Mouse (Mus musculus) Patski (cell line): ENCODE data around the gene D430042O09Rik. TPM values are rescaled to one million over a fixed set of nuclear protein-coding genes. Genes with fewer than 3 reads are reported as not detected.
"Not testable (repeated sequence)": the region's sequence is repeated elsewhere in the genome, so short reads cannot be mapped to it uniquely, and the experiment has no call there.

Source experiments
- ATAC-seq: fragments of 100-300 bp; one replicate; pipeline ENCODE4 v1.8.0; 2021
- CTCF ChIA-PET: fragments of 350-600 bp; sonication (Branson Sonifier 250); formaldehyde crosslinking; loops from one replicate; lab custom pipeline; 2022; ENCODE audit warnings: inconsistent platforms; lab: Charles Lee
- POLR2A ChIA-PET: fragments of 350-600 bp; sonication (Branson Sonifier 250); formaldehyde crosslinking; loops from one replicate; lab custom pipeline; 2022; ENCODE audit warnings: antibody characterized with exemption, inconsistent platforms; lab: Charles Lee
- DNase-seq: peaks from one replicate; pipeline ENCODE4 v3.0.0-alpha.2; 2011; ENCODE audit warnings: low read depth, low spot score
- H3K27me3 ChIP-seq: fragments of 371-371 bp; one replicate; pipeline ENCODE4 v1.5.1; 2021
- CTCF ChIP-seq: fragments of 100-300 bp; IDR thresholded peaks from one replicate; pipeline ENCODE4 v1.5.1; 2021
- in situ Hi-C: fragments of 300-500 bp; cut with MboI; formaldehyde crosslinking; loops from 3 replicates; pipeline ENCODE4 v1.11.1; 2018; ENCODE audit warnings: low pct_unique_long_range_greater_than_20kb, mixed read lengths
- polyA plus RNA-seq: library from polyadenylated mRNA; unstranded; gene quantifications from one replicate; pipeline ENCODE4 v1.2.3, GENCODE M21; 2021

D430042O09Rik gene
- polyA plus RNA-seq, 1 experiment from 2014 or later: 11.6 TPM

- no peak for DNase-seq
- no peak for ATAC-seq
- CTCF ChIA-PET: interaction anchor here (1.1 kb wide), 1 partner anchor 33 kb away, joined by 3 read pairs; no protein-coding TSS in a partner anchor
Observed at GRCm38 (mm10) chr7:125708100-125708499, 412 bp downstream of the D430042O09Rik start.

DNA sequence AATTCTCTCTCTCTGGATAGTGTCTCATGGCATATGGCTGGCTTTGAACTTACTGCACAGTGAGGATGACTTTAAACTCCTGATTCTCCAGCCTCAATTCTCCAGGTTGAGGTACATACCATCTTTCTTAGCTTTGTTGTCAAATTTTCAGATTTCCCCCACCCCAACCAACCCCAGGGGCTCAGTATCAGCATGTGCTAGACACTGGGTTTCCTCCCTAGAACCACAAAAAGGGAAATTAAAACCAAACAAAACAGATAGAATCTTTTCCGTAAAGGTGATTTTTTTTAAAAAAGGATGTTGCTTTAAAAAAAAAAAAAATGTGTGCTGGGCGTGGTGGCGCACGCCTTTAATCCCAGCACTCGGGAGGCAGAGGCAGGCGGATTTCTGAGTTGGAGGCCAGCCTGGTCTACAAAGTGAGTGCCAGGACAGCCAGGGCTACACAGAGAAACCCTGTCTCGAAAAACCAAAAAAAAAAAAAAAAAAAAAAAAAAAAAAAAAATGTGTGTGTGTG lies 5.9 kb downstream of the D430042O09Rik start:
- ATAC-seq, POLR2A ChIA-PET, CTCF ChIA-PET, H3K27me3 ChIP-seq, in situ Hi-C loops, DNase-seq: not testable (repeated sequence)

More at GRCm38 (mm10) chr7:125708100-125708499, 412 bp downstream of the D430042O09Rik start:
- in situ Hi-C loops: no loop called here
- POLR2A ChIA-PET: interaction anchor here (0.8 kb wide), 2 partner anchors 29 to 33 kb away, joined by 3 read pairs; no protein-coding TSS in a partner anchor
- H3K27me3 ChIP-seq: no peaks in the 10 kb centered on the region
- no peak for TF ChIP-seq CTCF

DNA sequence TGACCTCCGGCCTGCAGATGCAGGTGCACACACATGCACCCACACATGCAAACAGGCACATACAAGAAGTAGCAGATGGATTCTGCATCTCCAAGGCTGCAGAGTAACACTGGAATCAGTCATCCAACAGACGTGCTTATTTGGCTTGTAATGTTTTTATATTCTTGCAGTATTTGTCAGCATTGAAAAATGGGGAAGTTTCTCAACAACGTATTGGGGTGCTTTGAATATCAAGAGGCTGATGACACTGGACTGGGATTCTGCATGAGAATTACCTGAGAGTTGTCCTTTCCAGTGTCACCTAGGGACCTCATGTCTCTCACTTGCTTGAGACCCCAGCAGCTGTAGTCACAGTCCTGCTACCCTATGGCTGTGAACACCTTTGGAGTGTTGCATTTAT lies 7.1 kb downstream of the D430042O09Rik start:
- ChIA-PET POLR2A (no interaction called here), CTCF (no interaction called here)
- TF ChIP-seq CTCF: no peak
- DNase-seq (no peak), ATAC-seq (no peak)
- H3K27me3 ChIP-seq: no peaks in the 10 kb centered on the region
- in situ Hi-C loops: no loop called here

- no peak for DNase-seq
- ChIA-PET CTCF (no interaction called here), POLR2A (no interaction called here)
- no peak for ATAC-seq
- in situ Hi-C loops: no loop called here
- no peaks in the 10 kb centered on the region for H3K27me3 ChIP-seq
- TF ChIP-seq CTCF: no peak
Observed at GRCm38 (mm10) chr7:125716724-125717123, 9.0 kb downstream of the D430042O09Rik start.

- DNase-seq (no peak), ATAC-seq (no peak)
- in situ Hi-C loops: no loop called here
- ChIA-PET CTCF (interaction anchor here (1.5 to 1.6 kb wide), 2 partner anchors 10 to 13 kb away, joined by 4 read pairs; no protein-coding TSS in a partner anchor), POLR2A (interaction anchor here (0.6 kb wide), 1 partner anchor 351 kb away, joined by 5 read pairs; no protein-coding TSS in a partner anchor)
- no peaks in the 10 kb centered on the region for H3K27me3 ChIP-seq
- no peak for TF ChIP-seq CTCF
Observed at GRCm38 (mm10) chr7:125717612-125718011, 9.9 kb downstream of the D430042O09Rik start.

- H3K27me3 ChIP-seq: no peaks in the 10 kb centered on the region
- no peak for TF ChIP-seq CTCF
- ATAC-seq (no peak), DNase-seq (no peak)
- in situ Hi-C loops: no loop called here
- ChIA-PET POLR2A (no interaction called here), CTCF (interaction anchor here (1.0 to 1.2 kb wide), 2 partner anchors 24 to 27 kb away, joined by 3 to 4 read pairs; no protein-coding TSS in a partner anchor)
Observed at GRCm38 (mm10) chr7:125720370-125720769, 12.7 kb downstream of the D430042O09Rik start.

- no peak for DNase-seq
- H3K27me3 ChIP-seq: no peaks in the 10 kb centered on the region
- in situ Hi-C loops: no loop called here
- no peak for TF ChIP-seq CTCF
- ATAC-seq: no peak
- ChIA-PET POLR2A (no interaction called here), CTCF (interaction anchor here (1.0 to 1.2 kb wide), 3 partner anchors 9 to 27 kb away, joined by 3 to 4 read pairs (median 3); no protein-coding TSS in a partner anchor)
Observed at GRCm38 (mm10) chr7:125721033-125721432, 13.3 kb downstream of the D430042O09Rik start.

DNA sequence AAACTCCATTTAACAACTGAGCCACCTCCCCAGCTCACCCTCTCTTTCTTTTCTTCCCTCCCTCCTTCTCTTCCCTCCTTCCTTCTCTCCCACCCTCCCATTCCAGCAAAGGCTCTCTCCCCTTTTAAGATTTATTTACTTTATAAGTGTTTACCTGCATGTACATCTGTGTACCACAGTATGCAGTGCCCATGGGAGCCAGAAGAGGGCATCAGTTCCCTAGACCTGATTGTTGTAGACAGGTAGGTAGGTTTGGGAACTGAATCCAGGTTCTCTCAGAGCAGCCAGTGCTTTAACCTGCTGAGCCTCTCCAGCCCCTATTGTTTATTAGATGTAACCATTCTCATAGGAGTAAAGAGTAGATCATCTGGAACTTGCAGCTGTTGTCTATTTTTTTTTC lies 14.4 kb downstream of the D430042O09Rik start:
- peak; percentile 45 for TF ChIP-seq CTCF
- DNase-seq: no peak
- ATAC-seq: no peak
- ChIA-PET CTCF (interaction anchor here (1.5 kb wide), 1 partner anchor 20 kb away, joined by 3 read pairs; no protein-coding TSS in a partner anchor), POLR2A (no interaction called here)
- in situ Hi-C loops: no loop called here
- H3K27me3 ChIP-seq: no peaks in the 10 kb centered on the region

DNA sequence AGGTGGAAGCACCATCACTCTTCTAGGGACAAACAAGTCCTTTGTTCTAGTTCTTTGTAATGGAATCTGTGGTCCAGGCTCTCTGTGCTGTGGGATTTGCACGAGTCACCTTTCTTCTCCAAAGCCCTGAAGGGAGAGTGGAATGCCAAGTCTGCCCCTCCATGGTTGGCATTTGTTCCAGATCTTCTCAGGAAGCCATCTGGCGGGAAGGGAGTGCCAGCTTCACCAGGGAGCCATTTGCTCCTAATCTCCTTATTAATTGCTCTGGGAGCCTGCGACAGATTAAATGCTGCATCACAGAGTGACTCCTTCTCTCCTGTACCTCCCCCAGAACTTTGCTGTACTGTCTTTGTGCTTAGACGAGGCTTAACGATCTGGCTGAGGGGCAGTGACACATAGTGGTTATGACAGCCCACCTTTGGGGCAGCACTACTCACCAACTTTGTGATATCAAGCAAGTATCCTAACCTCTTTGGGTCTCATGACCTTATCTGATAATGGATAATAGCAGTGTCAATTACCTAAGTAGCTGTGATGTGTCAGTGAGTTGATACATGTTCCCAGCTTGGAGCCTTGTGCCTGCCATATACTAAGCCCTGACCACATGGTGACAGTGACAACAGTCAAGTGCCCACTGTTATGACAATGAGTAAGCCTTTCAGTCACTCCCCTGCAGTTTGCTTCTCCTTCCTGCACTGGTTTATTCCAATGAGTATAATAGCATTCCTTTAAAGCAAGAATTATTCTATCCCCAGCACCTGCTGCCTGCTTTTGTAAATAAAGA lies 15.7 kb downstream of the D430042O09Rik start:
- CTCF ChIA-PET: no interaction called here
- ATAC-seq (no peak), DNase-seq (no peak)
- no peaks in the 10 kb centered on the region for H3K27me3 ChIP-seq
- POLR2A ChIA-PET: no interaction called here
- TF ChIP-seq CTCF: no peak
- in situ Hi-C loops: no loop called here

- TF ChIP-seq CTCF: no peak
- ATAC-seq: no peak
- no peaks in the 10 kb centered on the region for H3K27me3 ChIP-seq
- in situ Hi-C loops: no loop called here
- ChIA-PET POLR2A (no interaction called here), CTCF (interaction anchor here (0.8 to 1.2 kb wide), 2 partner anchors 12 to 57 kb away, joined by 3 read pairs; no protein-coding TSS in a partner anchor)
- DNase-seq: no peak
Observed at GRCm38 (mm10) chr7:125731679-125732078, 24.0 kb downstream of the D430042O09Rik start.

DNA sequence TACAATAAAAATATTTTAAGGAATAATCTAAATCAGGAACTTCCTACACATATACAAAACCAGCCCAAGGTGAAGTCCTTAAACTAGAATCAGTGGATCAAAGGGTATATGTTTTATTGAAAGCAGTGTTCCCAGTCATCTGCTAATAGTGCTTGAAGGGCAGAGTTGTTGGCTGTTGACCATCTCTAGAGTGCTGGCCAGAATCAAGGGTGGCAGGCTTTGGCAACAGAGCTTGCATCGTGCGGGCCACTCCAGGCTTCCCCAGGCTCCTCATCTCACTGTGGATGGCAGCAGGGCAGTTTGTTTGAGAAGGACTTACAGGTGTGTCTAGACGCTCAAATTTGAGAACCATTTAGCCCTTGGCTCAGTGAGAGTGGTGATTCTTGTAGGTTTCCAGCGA lies 26.1 kb downstream of the D430042O09Rik start:
- CTCF ChIA-PET: no interaction called here
- H3K27me3 ChIP-seq: no peaks in the 10 kb centered on the region
- TF ChIP-seq CTCF: no peak
- POLR2A ChIA-PET: no interaction called here
- DNase-seq (no peak), ATAC-seq (no peak)
- in situ Hi-C loops: no loop called here
